Mouse (Mus musculus) ES-Bruce4 (cell line): ENCODE data around the gene Arl4c.

Experiments used
- CTCF ChIP-seq: IDR thresholded peaks from one replicate; pipeline ENCODE4 v1.8.1; 2011; ENCODE audit warnings: low read depth, low read length
- POLR2A ChIP-seq: IDR thresholded peaks from one replicate; pipeline ENCODE4 v1.8.1; 2011; ENCODE audit warnings: low read length; ENCODE audit not compliant: insufficient read depth

DNA sequence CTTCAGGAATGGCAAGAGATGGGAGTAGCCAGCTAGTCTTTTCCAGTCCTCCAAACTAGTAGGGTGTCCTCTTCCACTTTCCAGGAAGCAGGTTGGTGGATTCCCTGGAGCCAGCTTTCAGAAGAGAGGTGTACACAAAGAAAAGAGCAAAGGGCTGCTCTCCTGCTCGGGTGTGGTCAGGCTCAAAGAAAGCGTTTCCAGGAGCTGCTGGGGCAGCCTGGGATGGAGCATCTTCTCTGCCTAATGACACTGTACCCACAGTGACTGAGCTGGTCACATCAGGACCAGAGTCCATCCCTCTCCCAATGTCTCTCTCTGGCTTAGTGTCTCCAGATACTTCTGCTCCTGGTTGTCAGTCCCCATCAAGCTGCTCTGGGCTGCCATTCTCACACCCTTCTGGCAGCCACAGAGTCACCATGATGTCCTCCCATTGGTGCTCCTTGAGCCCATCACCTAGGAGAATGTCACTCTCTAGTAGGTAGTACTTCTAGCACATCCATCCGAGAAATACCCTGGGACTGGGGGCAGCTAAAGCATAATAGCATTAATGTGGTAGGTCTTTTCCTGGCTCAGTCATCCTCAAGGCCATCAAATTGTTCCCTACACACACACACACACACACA lies 46.4 kb downstream of the Arl4c start:
- no peak for TF ChIP-seq POLR2A
- no peak for TF ChIP-seq CTCF
